Mouse (Mus musculus) left cerebral cortex, postnatal 10 days (tissue): ENCODE measurements at regions not wholly inside any gene's neighbourhood (a gene's known extent, or its start where the extent isn't known, plus 50 kb on each side); places are given as distances from the start of the nearest gene placed in this dataset.

ENCODE experiments used
- DNase-seq, 2 experiments: peaks; one replicate each; pipeline ENCODE4 v3.0.0; 2021 to 2022; ENCODE audit warnings: low spot score in 2 of 2, mixed read lengths in 1 of 2; ENCODE audit errors: extremely low spot score in 1 of 2
- intact Hi-C: fragments of 180-260 bp; cut with DNase I; formaldehyde crosslinking; loops from one replicate; pipeline ENCODE4 v1.15.1; 2025

DNA sequence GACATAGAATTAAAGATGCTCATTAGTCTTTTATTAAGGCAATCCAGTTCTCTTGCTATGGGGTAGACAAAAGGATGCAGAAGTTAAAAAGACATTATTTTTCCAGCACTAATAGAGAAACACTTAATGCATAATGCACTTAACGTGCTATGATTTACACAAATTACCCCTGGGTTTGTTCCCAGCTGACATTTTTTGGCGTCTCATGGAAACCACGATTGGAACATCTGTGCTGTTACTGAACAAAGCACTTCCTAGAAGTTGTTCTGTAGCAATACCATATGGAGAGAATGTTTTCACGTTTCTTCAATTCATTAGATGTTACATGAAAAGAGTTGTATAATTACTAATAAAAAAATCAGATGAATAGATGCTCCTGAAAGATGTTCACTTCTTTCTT is 635.2 kb downstream of the Gm597 start:
- DNase-seq: no peak
- intact Hi-C loops: no loop called here

- intact Hi-C loops: no loop called here
- DNase-seq: peak in 1 of 2 experiments; percentile 5
Observed at GRCm38 (mm10) chr1:28102021-28102526, 678.0 kb downstream of the Gm597 start.

- no peak for DNase-seq
- intact Hi-C loops: no loop called here
Observed at GRCm38 (mm10) chr1:28084456-28084855, 695.6 kb downstream of the Gm597 start.

- intact Hi-C loops: no loop called here
- DNase-seq: no peak
Observed at GRCm38 (mm10) chr1:28053980-28054379, 726.1 kb downstream of the Gm597 start.

DNA sequence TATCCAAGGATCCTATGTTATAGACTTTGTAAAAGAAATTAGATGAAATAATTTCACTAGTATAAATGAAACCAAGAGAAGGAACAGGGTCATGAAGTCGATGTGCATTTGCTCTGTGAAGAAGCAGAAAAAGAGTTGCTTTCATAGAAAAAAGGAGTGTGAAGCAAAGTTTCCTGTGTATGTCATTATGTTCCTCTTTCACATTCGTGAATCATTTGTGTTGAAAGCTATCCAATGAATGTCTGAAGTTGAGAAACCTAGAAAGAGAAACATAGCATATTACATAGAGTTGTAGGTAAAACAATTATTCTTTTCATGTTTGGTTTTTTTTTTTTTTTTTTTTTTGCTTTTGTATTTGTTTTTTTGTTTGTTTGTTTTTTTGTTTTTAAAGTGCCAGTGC is 732.1 kb downstream of the Gm597 start:
- intact Hi-C loops: no loop called here
- DNase-seq: no peak

GRCm38 (mm10) chr1:28047379-28047778 is 732.7 kb downstream of the Gm597 start:
- no peak for DNase-seq
- intact Hi-C loops: no loop called here

DNA sequence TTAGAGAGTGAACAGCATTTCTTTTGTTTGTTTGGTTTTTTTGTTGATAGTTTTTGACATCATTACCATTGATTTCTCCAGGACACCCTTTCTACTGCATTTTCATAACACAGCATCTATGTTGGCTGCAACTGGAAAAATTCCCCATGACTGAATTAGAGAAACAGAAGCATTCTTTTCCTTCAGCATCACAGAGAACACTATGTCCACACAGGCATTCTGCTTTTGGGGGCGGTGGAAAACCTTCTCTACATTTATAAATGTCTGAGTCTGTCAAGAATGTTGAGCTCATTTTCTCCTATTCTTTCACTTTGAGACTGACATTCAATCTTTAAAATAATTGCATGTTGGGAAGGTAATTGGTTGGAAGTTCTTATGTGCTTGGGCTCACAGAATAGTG is 734.4 kb downstream of the Gm597 start:
- no peak for DNase-seq
- intact Hi-C loops: no loop called here

DNA sequence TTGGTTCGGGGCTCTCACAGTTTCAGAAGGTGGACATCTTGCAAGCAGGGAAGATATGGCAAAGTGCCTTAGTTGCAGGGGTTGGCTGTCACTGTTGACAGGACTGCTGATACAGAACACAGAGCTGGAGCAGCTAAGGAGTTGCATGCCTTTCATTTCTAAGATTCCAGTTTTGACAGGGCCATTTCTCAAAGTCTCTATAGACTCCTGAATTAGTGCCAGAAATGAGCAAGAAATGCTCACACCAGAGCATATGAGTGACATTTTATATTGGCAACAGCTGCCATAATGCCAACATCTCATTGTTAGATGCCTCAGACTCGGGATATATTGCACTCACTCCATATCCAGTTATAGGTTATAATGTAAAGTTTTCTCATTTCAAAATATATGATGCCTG is 754.3 kb downstream of the Gm597 start:
- DNase-seq: no peak
- intact Hi-C loops: loop anchor here (2.0 kb wide), 1 partner anchor 41 kb away; no protein-coding TSS in a partner anchor

GRCm38 (mm10) chr1:27998434-27998833 is 781.6 kb downstream of the Gm597 start:
- no peak for DNase-seq

GRCm38 (mm10) chr1:27963369-27963768 is 816.7 kb downstream of the Gm597 start:
- intact Hi-C loops: no loop called here
- DNase-seq: no peak

More at GRCm38 (mm10) chr1:27998434-27998833, 781.6 kb downstream of the Gm597 start:
- intact Hi-C loops: no loop called here
